Mouse (Mus musculus): ENCODE results near the gene Ifngr1. TPM values are rescaled to one million over a fixed set of nuclear protein-coding genes. Genes with fewer than 3 reads are reported as not detected.

Gene Ifngr1
- total RNA-seq, 2 experiments from 2014 or later = 45.7 to 55.4 TPM

DNA sequence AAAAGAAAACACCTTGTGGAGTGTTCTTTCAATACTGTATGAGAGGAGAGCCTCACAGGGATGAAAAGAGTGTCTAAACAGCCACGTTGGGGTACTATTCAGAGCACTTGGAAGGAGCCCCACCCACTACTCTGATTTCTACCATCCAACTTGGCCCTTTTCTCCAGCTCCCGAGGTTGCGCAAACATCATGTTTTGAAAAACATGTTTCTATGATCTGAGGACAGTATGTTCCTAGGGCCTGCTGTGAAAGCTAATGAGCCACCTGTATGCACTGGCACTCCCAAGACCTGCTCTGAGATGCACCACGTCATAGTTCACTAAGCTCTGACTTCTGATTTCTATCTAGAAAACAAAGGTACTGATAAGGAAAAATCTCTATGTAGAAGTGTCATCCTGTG, 36.0 kb downstream of the Ifngr1 start:
- no peak for DNase-seq
- intact Hi-C loops (cut with DNase I) = no loop called here

GRCm38 (mm10) chr10:19631616-19632195, 40.0 kb downstream of the Ifngr1 start:
- intact Hi-C loops (cut with DNase I) = no loop called here
- DNase-seq = no peak

DNA sequence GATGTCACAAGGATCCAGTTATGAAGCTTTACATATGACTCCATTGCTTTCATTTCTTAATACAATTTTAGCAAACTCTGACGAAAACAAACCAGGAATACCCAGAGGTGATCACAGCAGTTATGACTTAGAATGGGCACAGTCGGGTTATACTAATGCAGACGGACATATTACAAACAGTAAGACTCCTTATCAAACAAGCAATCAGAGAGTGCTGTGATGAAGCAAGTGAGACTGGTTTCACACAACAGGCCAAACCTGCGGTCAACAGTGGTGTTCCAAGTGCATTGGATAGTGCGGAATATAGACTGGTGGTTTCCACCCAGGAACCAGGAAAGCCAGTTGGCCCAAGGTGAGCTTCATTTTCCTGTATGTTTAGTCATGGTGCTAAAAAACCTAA, 47.1 kb downstream of the Ifngr1 start:
- no peak for DNase-seq
- intact Hi-C loops (cut with DNase I) = no loop called here

DNA sequence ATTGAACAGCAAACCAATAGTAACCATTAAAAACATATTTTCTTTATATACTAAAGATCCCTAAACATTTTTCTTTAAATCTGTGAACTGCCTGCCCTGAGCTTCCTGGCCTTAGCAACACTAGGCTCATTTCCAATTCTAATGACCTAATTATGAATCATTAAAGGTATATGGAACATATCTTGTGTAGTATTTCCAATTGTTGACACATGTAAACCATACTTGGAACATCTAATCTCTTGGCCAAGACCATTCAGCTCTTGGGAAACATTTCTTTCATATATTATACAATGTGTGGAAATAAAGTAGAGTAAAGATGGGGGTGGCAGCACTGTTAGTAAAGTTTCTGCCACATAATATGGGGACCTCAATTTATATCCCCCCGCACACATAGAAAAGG, 47.9 kb downstream of the Ifngr1 start:
- no peak for DNase-seq

GRCm38 (mm10) chr10:19645119-19645518, 53.4 kb downstream of the Ifngr1 start:
- intact Hi-C loops (cut with DNase I) = no loop called here
- no peak for DNase-seq

More for the DNA sequence above, 47.9 kb downstream of the Ifngr1 start:
- intact Hi-C loops (cut with DNase I) = no loop called here

- intact Hi-C loops (cut with DNase I) = no loop called here
These were observed 65.7 kb downstream of the Ifngr1 start for GRCm38 (mm10) chr10:19657426-19657825.

More at GRCm38 (mm10) chr10:19657426-19657825, 65.7 kb downstream of the Ifngr1 start:
- no peak for DNase-seq

Other genes starting within 250 kb of the Ifngr1 start
- gene Olig3, start 235.4 kb upstream of the Ifngr1 start, total RNA-seq (2021) = not detected
- not detected for gene Il22ra2, start 30.0 kb downstream of the Ifngr1 start, total RNA-seq (2021)
- gene Il20ra, start 120.6 kb downstream of the Ifngr1 start, total RNA-seq (2021) = not detected

All from heart, postnatal 10 days (tissue).